Mouse (Mus musculus): ENCODE measurements around the gene Dxo. TPM values are rescaled to one million over a fixed set of nuclear protein-coding genes. Genes with fewer than 3 reads are reported as not detected.

The Dxo gene
- polyA plus RNA-seq, 1 experiment from 2014 or later, result 53.1 TPM

Small RNA genes within 50 kb of the gene (microRNA-seq; reads per million reads assigned to microRNA genes)
- gene Mir6970, result not detected
- gene Mir6971, result 1.2 reads per million
- gene Mir6972, result not detected

Other genes starting within 250 kb of the Dxo start
- 10.2 and 11.9 TPM in 2 replicates for gene Gpsm3, start 247.2 kb upstream of the Dxo start, polyA plus RNA-seq (2015; fragmentation: Nextera tagmentation; extraction: Ambion mirVana)
- 8.5 and 9.2 TPM in 2 replicates for gene Pbx2, start 245.8 kb upstream of the Dxo start, polyA plus RNA-seq (2015; fragmentation: Nextera tagmentation; extraction: Ambion mirVana)
- gene Ager, start 239.2 kb upstream of the Dxo start, polyA plus RNA-seq (2015; fragmentation: Nextera tagmentation; extraction: Ambion mirVana), result 3.1 and 3.5 TPM in 2 replicates
- 130 and 142 TPM in 2 replicates for gene Rnf5, start 233.3 kb upstream of the Dxo start, polyA plus RNA-seq (2015; fragmentation: Nextera tagmentation; extraction: Ambion mirVana)
- gene Agpat1, start 232.8 kb upstream of the Dxo start, polyA plus RNA-seq (2015; fragmentation: Nextera tagmentation; extraction: Ambion mirVana), result 49.3 and 50.8 TPM in 2 replicates
- 3.7 and 3.8 TPM in 2 replicates for gene Egfl8, start 221.0 kb upstream of the Dxo start, polyA plus RNA-seq (2015; fragmentation: Nextera tagmentation; extraction: Ambion mirVana)
- gene Ppt2, start 208.5 kb upstream of the Dxo start, polyA plus RNA-seq (2015; fragmentation: Nextera tagmentation; extraction: Ambion mirVana), result 23.7 and 26.2 TPM in 2 replicates
- 0.35 and 0.63 TPM in 2 replicates for gene Prrt1, start 207.5 kb upstream of the Dxo start, polyA plus RNA-seq (2015; fragmentation: Nextera tagmentation; extraction: Ambion mirVana)
- 14.0 and 14.5 TPM in 2 replicates for gene Fkbpl, start 192.3 kb upstream of the Dxo start, polyA plus RNA-seq (2015; fragmentation: Nextera tagmentation; extraction: Ambion mirVana)
- gene Atf6b, start 189.9 kb upstream of the Dxo start, polyA plus RNA-seq (2015; fragmentation: Nextera tagmentation; extraction: Ambion mirVana), result 72.0 and 76.7 TPM in 2 replicates
- gene Tnxb, start 166.5 kb upstream of the Dxo start, polyA plus RNA-seq (2015; fragmentation: Nextera tagmentation; extraction: Ambion mirVana), result 0.97 and 1.4 TPM in 2 replicates
- 0.44 and 0.65 TPM in 2 replicates for gene C4b, start 93.1 kb upstream of the Dxo start, polyA plus RNA-seq (2015; fragmentation: Nextera tagmentation; extraction: Ambion mirVana)
- gene Cyp21a1, start 32.5 kb upstream of the Dxo start, polyA plus RNA-seq (2015; fragmentation: Nextera tagmentation; extraction: Ambion mirVana), result 1.1 and 1.7 TPM in 2 replicates
- gene Stk19, start 74 bp upstream of the Dxo start, polyA plus RNA-seq (2015; fragmentation: Nextera tagmentation; extraction: Ambion mirVana), result 25.7 and 26.5 TPM in 2 replicates
- 39.5 and 48.8 TPM in 2 replicates for gene Skiv2l, start 13.2 kb downstream of the Dxo start, polyA plus RNA-seq (2015; fragmentation: Nextera tagmentation; extraction: Ambion mirVana)
- 87.8 and 103 TPM in 2 replicates for gene Nelfe, start 13.4 kb downstream of the Dxo start, polyA plus RNA-seq (2015; fragmentation: Nextera tagmentation; extraction: Ambion mirVana)
- 20.8 and 30.4 TPM in 2 replicates for gene Cfb, start 25.5 kb downstream of the Dxo start, polyA plus RNA-seq (2015; fragmentation: Nextera tagmentation; extraction: Ambion mirVana)
- gene Zbtb12, start 42.5 kb downstream of the Dxo start, polyA plus RNA-seq (2015; fragmentation: Nextera tagmentation; extraction: Ambion mirVana), result 2.7 and 3.0 TPM in 2 replicates
- gene Gm20547, start 45.0 kb downstream of the Dxo start, polyA plus RNA-seq (2015; fragmentation: Nextera tagmentation; extraction: Ambion mirVana), result not detected in 2 replicates
- gene C2, start 61.2 kb downstream of the Dxo start, polyA plus RNA-seq (2015; fragmentation: Nextera tagmentation; extraction: Ambion mirVana), result 4.4 and 6.2 TPM in 2 replicates
- gene Ehmt2, start 61.5 kb downstream of the Dxo start, polyA plus RNA-seq (2015; fragmentation: Nextera tagmentation; extraction: Ambion mirVana), result 70.0 and 74.5 TPM in 2 replicates
- gene Slc44a4, start 77.4 kb downstream of the Dxo start, polyA plus RNA-seq (2015; fragmentation: Nextera tagmentation; extraction: Ambion mirVana), result 15.2 and 17.9 TPM in 2 replicates
- gene Neu1, start 94.2 kb downstream of the Dxo start, polyA plus RNA-seq (2015; fragmentation: Nextera tagmentation; extraction: Ambion mirVana), result 36.9 and 44.5 TPM in 2 replicates
- gene Hspa1b, start 122.2 kb downstream of the Dxo start, polyA plus RNA-seq (2015; fragmentation: Nextera tagmentation; extraction: Ambion mirVana), result 0.34 and 0.90 TPM in 2 replicates
- not detected in 2 replicates for gene Gm20481, start 132.9 kb downstream of the Dxo start, polyA plus RNA-seq (2015; fragmentation: Nextera tagmentation; extraction: Ambion mirVana)
- 9.9 and 12.1 TPM in 2 replicates for gene Hspa1a, start 135.1 kb downstream of the Dxo start, polyA plus RNA-seq (2015; fragmentation: Nextera tagmentation; extraction: Ambion mirVana)
- gene Hspa1l, start 135.7 kb downstream of the Dxo start, polyA plus RNA-seq (2015; fragmentation: Nextera tagmentation; extraction: Ambion mirVana), result 0.49 and 0.89 TPM in 2 replicates
- gene Lsm2, start 144.8 kb downstream of the Dxo start, polyA plus RNA-seq (2015; fragmentation: Nextera tagmentation; extraction: Ambion mirVana), result 175 and 182 TPM in 2 replicates
- gene Vars, start 164.0 kb downstream of the Dxo start, polyA plus RNA-seq (2015; fragmentation: Nextera tagmentation; extraction: Ambion mirVana), result 119 and 124 TPM in 2 replicates
- 0.31 TPM in 2 replicates for gene Vwa7, start 179.6 kb downstream of the Dxo start, polyA plus RNA-seq (2015; fragmentation: Nextera tagmentation; extraction: Ambion mirVana)
- 13.2 and 14.8 TPM in 2 replicates for gene Sapcd1, start 191.0 kb downstream of the Dxo start, polyA plus RNA-seq (2015; fragmentation: Nextera tagmentation; extraction: Ambion mirVana)
- gene Msh5, start 209.7 kb downstream of the Dxo start, polyA plus RNA-seq (2015; fragmentation: Nextera tagmentation; extraction: Ambion mirVana), result 3.8 and 4.8 TPM in 2 replicates
- 361 and 363 TPM in 2 replicates for gene Clic1, start 212.9 kb downstream of the Dxo start, polyA plus RNA-seq (2015; fragmentation: Nextera tagmentation; extraction: Ambion mirVana)
- 210 and 216 TPM in 2 replicates for gene Ddah2, start 222.0 kb downstream of the Dxo start, polyA plus RNA-seq (2015; fragmentation: Nextera tagmentation; extraction: Ambion mirVana)
- 6.2 and 17.2 TPM in 2 replicates for gene Ly6g6c, start 228.4 kb downstream of the Dxo start, polyA plus RNA-seq (2015; fragmentation: Nextera tagmentation; extraction: Ambion mirVana)
- 0.44 and 0.73 TPM in 2 replicates for gene Mpig6b, start 229.2 kb downstream of the Dxo start, polyA plus RNA-seq (2015; fragmentation: Nextera tagmentation; extraction: Ambion mirVana)
- 9.4 and 16.8 TPM in 2 replicates for gene Ly6g6e, start 239.9 kb downstream of the Dxo start, polyA plus RNA-seq (2015; fragmentation: Nextera tagmentation; extraction: Ambion mirVana)
- 3.6 and 4.4 TPM in 2 replicates for gene Ly6g6d, start 241.0 kb downstream of the Dxo start, polyA plus RNA-seq (2015; fragmentation: Nextera tagmentation; extraction: Ambion mirVana)
- gene Ly6g6f, start 248.6 kb downstream of the Dxo start, polyA plus RNA-seq (2015; fragmentation: Nextera tagmentation; extraction: Ambion mirVana), result 0.15 and 0.41 TPM in 2 replicates